Mouse (Mus musculus): Measurements from ENCODE around the gene Nuf2. TPM values are rescaled to one million over a fixed set of nuclear protein-coding genes. Genes with fewer than 3 reads are reported as not detected.

Gene Nuf2
- 0.17 and 0.46 TPM in 2 replicates for polyA plus RNA-seq (2012; rRNA removed; ENCODE audit: low replicate concordance)

DNA sequence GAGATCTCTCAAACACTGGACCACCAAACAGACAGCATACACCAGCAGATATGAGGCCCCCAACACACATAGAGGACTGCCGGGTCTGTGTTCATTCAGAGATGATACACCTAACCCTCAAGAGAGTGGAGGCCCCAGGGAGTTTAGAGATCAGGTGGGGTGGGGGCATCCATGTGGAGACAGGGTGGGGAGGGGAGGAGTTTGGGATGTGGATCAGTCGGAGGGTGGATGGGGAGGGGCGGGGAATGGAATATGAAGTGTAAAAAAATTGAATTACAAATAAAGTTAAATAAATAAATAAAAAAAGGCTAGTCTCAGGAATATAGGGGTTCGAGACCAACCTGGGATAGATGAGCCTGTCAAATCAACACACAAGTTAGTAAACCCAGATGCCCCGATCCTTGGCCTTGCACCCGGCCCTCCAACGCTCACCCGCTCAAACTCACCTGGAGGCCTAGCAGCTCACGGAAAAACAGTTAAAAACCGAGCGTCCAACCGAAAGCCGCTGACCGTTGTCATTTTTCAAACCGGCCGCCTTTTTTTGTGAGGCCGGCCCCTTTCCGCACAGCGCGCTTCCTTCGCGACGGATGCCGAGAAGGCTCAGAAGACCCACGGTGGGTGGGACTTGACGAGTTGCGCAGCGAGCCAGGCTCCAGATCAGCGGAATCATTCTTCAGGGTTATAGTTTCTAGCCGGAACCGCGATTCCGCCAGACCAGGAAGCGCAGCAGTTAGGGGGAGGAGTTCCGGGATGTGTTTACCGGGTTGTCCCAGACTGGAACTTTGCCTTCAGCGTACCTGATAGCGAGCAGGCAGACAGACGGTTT is at the start of gene Nuf2:
Nuf2 (minus strand) TSS at position 589 of the 826 bp plus-strand sequence.

Other genes with a start within 250 kb of the Nuf2 start
- 15.8 and 49.8 TPM in 2 replicates for gene Rgs5, start 124.0 kb upstream of the Nuf2 start, polyA plus RNA-seq (2012; rRNA removed; ENCODE audit: low replicate concordance)
- 1.5 and 4.7 TPM in 2 replicates for gene Rgs4, start 216.2 kb upstream of the Nuf2 start, polyA plus RNA-seq (2012; rRNA removed; ENCODE audit: low replicate concordance)

All from mammary gland, adult 2 months (tissue).